Mouse (Mus musculus) midbrain, embryonic 14.5 days (tissue): ENCODE measurements around the gene Tnni3k. TPM values are rescaled to one million over a fixed set of nuclear protein-coding genes. Genes with fewer than 3 reads are reported as not detected.
A peak's percentile ranks its signal among the peaks of the same experiment; 100 is the strongest.

Experiments
- ATAC-seq: fragments of 200-750 bp; cut with Nextera tagmentation; 2 replicates; pipeline ENCODE4 v1.8.0; 2017; ENCODE audit warnings: moderate number of reproducible peaks, moderate library complexity; ENCODE audit not compliant: low FRiP score, low TSS enrichment
- DNase-seq: peaks from one replicate; pipeline ENCODE4 v3.0.0-alpha.2; 2015
- H3K27ac ChIP-seq: fragments of 300-500 bp; sonication (generic); replicated peaks from 2 replicates; pipeline ENCODE4 v1.5.1; 2014; ENCODE audit warnings: mild to moderate bottlenecking, low read depth, low read length, moderate library complexity
- H3K27me3 ChIP-seq: fragments of 300-500 bp; sonication (generic); 2 replicates; pipeline ENCODE4 v1.6.1; 2014; ENCODE audit warnings: low read length, control low read depth, mixed read lengths; ENCODE audit not compliant: control insufficient read depth, insufficient read depth
- H3K36me3 ChIP-seq: fragments of 300-500 bp; sonication (generic); 2 replicates; pipeline ENCODE4 v1.6.1; 2014; ENCODE audit warnings: low read length, control low read depth; ENCODE audit not compliant: control insufficient read depth, insufficient read depth
- H3K4me1 ChIP-seq: fragments of 300-500 bp; sonication (generic); 2 replicates; pipeline ENCODE4 v1.6.1; 2014; ENCODE audit warnings: mild to moderate bottlenecking, antibody characterized with exemption, low read length, control low read depth; ENCODE audit not compliant: control insufficient read depth, insufficient read depth
- H3K4me2 ChIP-seq: fragments of 300-500 bp; sonication (generic); 2 replicates; pipeline ENCODE4 v1.6.1; 2014; ENCODE audit warnings: mild to moderate bottlenecking, low read length, moderate library complexity
- H3K4me3 ChIP-seq: fragments of 300-500 bp; sonication (generic); replicated peaks from 2 replicates; pipeline ENCODE4 v1.5.1; 2014; ENCODE audit warnings: low read depth, low read length
- H3K9ac ChIP-seq: fragments of 300-500 bp; sonication (generic); replicated peaks from 2 replicates; pipeline ENCODE4 v1.6.1; 2014; ENCODE audit warnings: mild to moderate bottlenecking, low read length, moderate library complexity
- H3K9me3 ChIP-seq: fragments of 300-500 bp; sonication (generic); 2 replicates; pipeline ENCODE4 v1.6.1; 2016; ENCODE audit warnings: low read length, control low read depth, mixed read lengths; ENCODE audit not compliant: control insufficient read depth
- WGBS: fragments of 180-500 bp; shearing (Covaris S2); extraction: QIAGEN DNeasy Blood & Tissue Kit; methylation state at CpG from one replicate; pipeline ENCODE4 v1.1.7; 2014; 5-methylcytosine and 5-hydroxymethylcytosine counted together
- polyA plus RNA-seq: library from polyadenylated mRNA; unstranded; fragments of >200 nt; fragmentation: Nextera tagmentation; extraction: Ambion mirVana; gene quantifications from 2 replicates; pipeline ENCODE4 v1.2.1, GENCODE M21; 2014

Tnni3k gene
- polyA plus RNA-seq, 1 experiment from 2014 or later, result not detected

DNA sequence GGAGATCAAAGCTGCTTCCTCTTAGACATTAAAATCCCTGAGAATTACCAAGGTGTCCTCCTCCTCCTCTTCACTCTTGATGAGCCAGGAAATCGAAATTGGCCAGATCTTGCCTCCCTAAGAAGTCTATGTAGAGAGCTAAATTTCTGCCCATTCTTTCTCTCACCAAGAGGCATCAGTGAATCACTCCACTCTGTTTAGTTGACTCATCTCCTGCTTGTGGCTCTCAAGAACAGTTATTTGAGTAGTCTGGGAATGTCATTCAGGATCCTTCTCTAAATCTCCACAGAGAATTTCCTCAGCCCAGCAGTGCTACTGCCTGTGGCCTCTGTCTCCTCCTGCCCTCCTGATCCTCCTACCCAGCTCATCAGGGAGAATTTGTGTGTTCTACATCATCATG is 139.6 kb downstream of the Tnni3k start:
- no peak overlapping the region for H3K4me3 ChIP-seq
- no peak for DNase-seq
- H3K4me2 ChIP-seq, result no peak overlapping the region
- H3K9me3 ChIP-seq, result no peaks in the 10 kb centered on the region
- no peak overlapping the region for H3K9ac ChIP-seq
- no peak overlapping the region for H3K27ac ChIP-seq
- H3K4me1 ChIP-seq, result no peaks in the 10 kb centered on the region
- ATAC-seq, result no peak
- no peaks in the 10 kb centered on the region for H3K27me3 ChIP-seq
- H3K36me3 ChIP-seq, result no peaks in the 10 kb centered on the region
- 72% methylated on average over 1 of the region's 1 CpGs for WGBS

DNA sequence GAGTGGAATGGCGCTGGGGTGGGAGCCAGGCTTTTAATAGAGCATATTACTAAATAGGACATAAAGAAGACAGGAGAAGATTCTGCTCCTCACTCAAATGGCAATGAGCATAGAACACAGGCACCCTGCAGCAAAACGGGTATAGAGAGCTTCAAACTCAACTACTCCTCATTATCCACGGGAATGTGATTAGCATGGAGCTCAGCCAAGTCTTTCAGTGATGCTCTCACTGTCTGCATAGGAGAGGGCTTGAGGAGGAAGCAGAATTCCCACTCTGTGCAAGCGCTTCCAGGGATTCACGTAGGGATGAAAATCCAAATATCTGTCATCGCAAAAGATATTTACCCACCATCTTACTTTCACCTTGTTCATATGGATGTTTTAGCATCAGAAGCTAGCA is 141.6 kb downstream of the Tnni3k start:
- no peaks in the 10 kb centered on the region for H3K27me3 ChIP-seq
- no peaks in the 10 kb centered on the region for H3K4me1 ChIP-seq
- DNase-seq (peak; percentile 35), ATAC-seq (no peak)
- no peaks in the 10 kb centered on the region for H3K9me3 ChIP-seq
- WGBS, result 52% methylated on average over 6 of the region's 6 CpGs
- no peak overlapping the region for H3K27ac ChIP-seq
- no peak overlapping the region for H3K4me2 ChIP-seq
- H3K36me3 ChIP-seq, result no peaks in the 10 kb centered on the region
- no peak overlapping the region for H3K4me3 ChIP-seq
- H3K9ac ChIP-seq, result no peak overlapping the region

GRCm38 (mm10) chr3:154896737-154897136 is 158.5 kb downstream of the Tnni3k start:
- ATAC-seq, result no peak
- Histone ChIP-seq H3K27me3 (no peaks in the 10 kb centered on the region), H3K4me1 (no peaks in the 10 kb centered on the region), H3K9ac (no peak overlapping the region), H3K4me2 (no peak overlapping the region), H3K9me3 (no peaks in the 10 kb centered on the region), H3K36me3 (no peaks in the 10 kb centered on the region), H3K27ac (no peak overlapping the region), H3K4me3 (no peak overlapping the region)
- WGBS, result 76% methylated on average over 7 of the region's 7 CpGs
- no peak for DNase-seq

DNA sequence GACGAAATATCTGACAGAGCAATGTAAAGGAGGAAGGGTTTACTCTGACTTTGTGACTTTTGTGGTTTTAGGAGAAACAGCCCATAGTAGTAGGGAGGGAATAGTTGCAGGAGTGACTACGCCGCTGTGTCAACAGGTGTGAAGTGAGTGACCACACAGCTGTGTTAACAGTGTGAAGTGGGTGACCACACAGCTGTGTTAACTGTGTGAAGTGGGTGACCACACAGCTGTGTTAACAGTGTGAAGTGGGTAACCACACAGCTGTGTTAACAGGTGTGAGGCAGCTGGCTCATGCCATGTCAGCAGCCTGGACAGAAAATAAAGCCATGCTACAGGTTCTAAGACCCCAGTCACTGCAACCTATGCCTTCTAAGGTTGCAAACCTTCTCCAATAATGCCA is 162.0 kb downstream of the Tnni3k start:
- Histone ChIP-seq H3K27ac (no peak overlapping the region), H3K4me1 (no peaks in the 10 kb centered on the region), H3K9me3 (no peaks in the 10 kb centered on the region), H3K27me3 (no peaks in the 10 kb centered on the region), H3K4me3 (no peak overlapping the region), H3K4me2 (no peak overlapping the region), H3K36me3 (no peaks in the 10 kb centered on the region), H3K9ac (no peak overlapping the region)
- ATAC-seq (no peak), DNase-seq (no peak)
- 94% methylated on average over 3 of the region's 3 CpGs for WGBS

DNA sequence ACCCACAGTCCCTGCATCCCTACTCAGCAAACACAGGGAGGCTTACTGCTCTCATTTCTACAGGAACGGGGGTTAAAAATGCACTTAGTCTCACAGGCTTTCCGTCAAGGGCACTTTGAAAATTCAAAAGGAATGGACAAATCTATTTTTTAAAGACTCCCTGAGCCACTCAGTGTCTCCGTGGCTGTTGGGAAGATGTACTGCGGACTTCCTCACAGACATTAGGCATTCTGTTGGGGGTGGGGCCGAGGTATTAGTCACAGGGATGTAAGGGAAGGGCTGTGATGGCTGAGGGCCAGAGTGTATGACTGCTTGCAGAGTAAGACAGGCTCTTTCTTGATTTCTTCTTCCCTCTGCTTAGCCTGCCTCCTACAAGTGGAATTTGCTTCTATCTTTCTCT is 169.8 kb downstream of the Tnni3k start:
- no peak for ATAC-seq

GRCm38 (mm10) chr3:154885048-154885447 is 170.2 kb downstream of the Tnni3k start:
- Histone ChIP-seq H3K36me3 (no peaks in the 10 kb centered on the region), H3K9ac (no peak overlapping the region), H3K27me3 (no peaks in the 10 kb centered on the region), H3K4me2 (no peak overlapping the region; the same call in 1 of the 2 replicates), H3K4me3 (no peak overlapping the region), H3K4me1 (peaks cover 6% of the 10 kb centered on the region; the same call in 1 of the 2 replicates), H3K9me3 (no peaks in the 10 kb centered on the region), H3K27ac (no peak overlapping the region)
- peak; percentile 18 for DNase-seq
- no peak; the same call in 1 of the 2 replicates for ATAC-seq
- 50% methylated on average over 5 of the region's 5 CpGs for WGBS

More for the DNA sequence above, 169.8 kb downstream of the Tnni3k start:
- no peak overlapping the region for H3K9ac ChIP-seq
- no peaks in the 10 kb centered on the region for H3K27me3 ChIP-seq
- peak; percentile 56 for DNase-seq
- H3K27ac ChIP-seq, result no peak overlapping the region
- H3K4me3 ChIP-seq, result no peak overlapping the region
- WGBS, result 21% methylated on average over 5 of the region's 5 CpGs
- no peaks in the 10 kb centered on the region for H3K9me3 ChIP-seq
- H3K36me3 ChIP-seq, result no peaks in the 10 kb centered on the region
- H3K4me2 ChIP-seq, result no peak overlapping the region; the same call in 1 of the 2 replicates
- H3K4me1 ChIP-seq, result peaks cover 6% of the 10 kb centered on the region; the same call in 1 of the 2 replicates

GRCm38 (mm10) chr3:154881428-154881986 is 173.7 kb downstream of the Tnni3k start:
- H3K4me2 ChIP-seq, result no peak overlapping the region
- H3K9ac ChIP-seq, result no peak overlapping the region
- ATAC-seq (no peak), DNase-seq (no peak)
- peaks cover 6% of the 10 kb centered on the region; the same call in 1 of the 2 replicates for H3K4me1 ChIP-seq
- no peak overlapping the region for H3K4me3 ChIP-seq
- H3K27ac ChIP-seq, result no peak overlapping the region
- H3K9me3 ChIP-seq, result no peaks in the 10 kb centered on the region
- 68% methylated on average over 2 of the region's 2 CpGs for WGBS
- H3K36me3 ChIP-seq, result no peaks in the 10 kb centered on the region
- no peaks in the 10 kb centered on the region for H3K27me3 ChIP-seq

GRCm38 (mm10) chr3:154880536-154880939 is 174.7 kb downstream of the Tnni3k start:
- no peak for DNase-seq

DNA sequence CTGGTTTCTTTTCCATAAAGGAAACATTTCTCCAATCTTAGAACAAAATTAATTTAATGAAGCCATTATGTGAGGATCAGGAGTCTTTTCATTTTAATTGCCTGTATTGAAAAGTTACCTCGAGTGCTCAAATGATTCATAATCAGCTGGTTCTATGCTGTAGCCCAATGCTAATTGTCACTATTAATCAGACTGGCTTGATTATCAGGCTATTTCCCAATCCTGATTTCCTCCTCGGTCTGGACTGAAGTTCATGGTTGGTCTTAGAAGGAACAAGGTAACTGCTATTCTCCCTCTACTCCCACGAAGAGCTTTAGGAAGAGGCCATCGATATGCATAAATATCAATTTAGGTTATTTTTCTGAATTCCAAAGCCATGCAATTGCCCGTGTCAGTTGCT is 175.1 kb downstream of the Tnni3k start:
- Histone ChIP-seq H3K27me3 (no peaks in the 10 kb centered on the region), H3K4me1 (peaks cover 4% of the 10 kb centered on the region; the same call in 1 of the 2 replicates), H3K27ac (no peak overlapping the region), H3K9ac (no peak overlapping the region), H3K4me2 (no peak overlapping the region), H3K4me3 (no peak overlapping the region), H3K36me3 (no peaks in the 10 kb centered on the region), H3K9me3 (no peaks in the 10 kb centered on the region)
- DNase-seq (no peak), ATAC-seq (no peak)
- 85% methylated on average over 5 of the region's 5 CpGs for WGBS

More at GRCm38 (mm10) chr3:154880536-154880939, 174.7 kb downstream of the Tnni3k start:
- Histone ChIP-seq H3K9me3 (no peaks in the 10 kb centered on the region), H3K27me3 (no peaks in the 10 kb centered on the region), H3K4me1 (peaks cover 4% of the 10 kb centered on the region; the same call in 1 of the 2 replicates), H3K9ac (no peak overlapping the region), H3K4me2 (no peak overlapping the region), H3K4me3 (no peak overlapping the region), H3K27ac (no peak overlapping the region), H3K36me3 (no peaks in the 10 kb centered on the region)
- ATAC-seq, result no peak
- 57% methylated on average over 4 of the region's 4 CpGs for WGBS
